Mouse (Mus musculus): ENCODE data around the gene Psmd12. TPM values are rescaled to one million over a fixed set of nuclear protein-coding genes. Genes with fewer than 3 reads are reported as not detected.

Gene Psmd12
- polyA plus RNA-seq, 2 experiments, result 70.9 to 156 TPM

- Histone ChIP-seq H3K9ac (ENCODE audit: low read depth, low read length, severe bottlenecking) (no peak overlapping the region), H3K4me2 (replicated peaks; ENCODE audit: low read depth, low read length, severe bottlenecking) (no peak overlapping the region), H3K9me3 (ENCODE audit: control insufficient read depth, low read length) (no peaks in the 10 kb centered on the region), H3K27ac (replicated peaks; ENCODE audit: low read depth, low read length) (no peak overlapping the region), H3K36me3 (ENCODE audit: control insufficient read depth, insufficient read depth, low read length) (0 out of 2 replicates have a peak, but pooled peaks cover 8% of the 10 kb centered on the region), H3K4me3 (replicated peaks; ENCODE audit: low read length) (no peak overlapping the region), H3K27me3 (ENCODE audit: control insufficient read depth, insufficient read depth, low read length) (no peaks in the 10 kb centered on the region), H3K4me1 (ENCODE audit: control insufficient read depth, insufficient read depth, low read length) (no peaks in the 10 kb centered on the region)
- DNase-seq (ENCODE audit: low spot score), result no peak
- WGBS, result 63% methylated on average over 16 of the region's 19 CpGs
- TF ChIP-seq POLR2A (IDR thresholded peaks at IDR 0.05; ENCODE audit: borderline replicate concordance, extremely low read depth, insufficient read depth, insufficient read length), result no peak
- ATAC-seq (ENCODE audit: low FRiP score, low read depth), result no peak
These were observed 24.5 kb upstream of the Psmd12 start for GRCm38 (mm10) chr11:107454546-107455462.

GRCm38 (mm10) chr11:107457282-107457681, 22.0 kb upstream of the Psmd12 start:
- Histone ChIP-seq H3K36me3 (ENCODE audit: control insufficient read depth, insufficient read depth, low read length) (0 out of 2 replicates have a peak, but pooled peaks cover 8% of the 10 kb centered on the region), H3K9ac (ENCODE audit: low read depth, low read length, severe bottlenecking) (no peak overlapping the region), H3K4me1 (ENCODE audit: control insufficient read depth, insufficient read depth, low read length) (no peaks in the 10 kb centered on the region), H3K4me3 (replicated peaks; ENCODE audit: low read length) (no peak overlapping the region), H3K27me3 (ENCODE audit: control insufficient read depth, insufficient read depth, low read length) (no peaks in the 10 kb centered on the region), H3K27ac (replicated peaks; ENCODE audit: low read depth, low read length) (no peak overlapping the region), H3K9me3 (ENCODE audit: control insufficient read depth, low read length) (no peaks in the 10 kb centered on the region), H3K4me2 (replicated peaks; ENCODE audit: low read depth, low read length, severe bottlenecking) (no peak overlapping the region)
- WGBS, result 96% methylated on average over 3 of the region's 3 CpGs
- no peak for DNase-seq (ENCODE audit: low spot score)
- TF ChIP-seq POLR2A (IDR thresholded peaks at IDR 0.05; ENCODE audit: borderline replicate concordance, extremely low read depth, insufficient read depth, insufficient read length), result no peak
- ATAC-seq (ENCODE audit: low FRiP score, low read depth), result no peak

- 88% methylated on average over 12 of the region's 12 CpGs for WGBS
- TF ChIP-seq POLR2A (IDR thresholded peaks at IDR 0.05; ENCODE audit: borderline replicate concordance, extremely low read depth, insufficient read depth, insufficient read length), result no peak
- Histone ChIP-seq H3K4me1 (ENCODE audit: control insufficient read depth, insufficient read depth, low read length) (no peaks in the 10 kb centered on the region), H3K4me3 (replicated peaks; ENCODE audit: low read length) (no peak overlapping the region), H3K27ac (replicated peaks; ENCODE audit: low read depth, low read length) (no peak overlapping the region), H3K9me3 (ENCODE audit: control insufficient read depth, low read length) (no peaks in the 10 kb centered on the region), H3K9ac (ENCODE audit: low read depth, low read length, severe bottlenecking) (no peak overlapping the region), H3K27me3 (ENCODE audit: control insufficient read depth, insufficient read depth, low read length) (no peaks in the 10 kb centered on the region), H3K4me2 (replicated peaks; ENCODE audit: low read depth, low read length, severe bottlenecking) (no peak overlapping the region), H3K36me3 (ENCODE audit: control insufficient read depth, insufficient read depth, low read length) (0 out of 2 replicates have a peak, but pooled peaks cover 7% of the 10 kb centered on the region)
- ATAC-seq (ENCODE audit: low FRiP score, low read depth) (no peak), DNase-seq (ENCODE audit: low spot score) (no peak)
These were observed 21.0 kb upstream of the Psmd12 start for GRCm38 (mm10) chr11:107458286-107458685.

- ATAC-seq (ENCODE audit: low FRiP score, low read depth), result no peak
These were observed 20.3 kb upstream of the Psmd12 start for GRCm38 (mm10) chr11:107458986-107459385.

GRCm38 (mm10) chr11:107459828-107460227, 19.5 kb upstream of the Psmd12 start:
- Histone ChIP-seq H3K4me2 (replicated peaks; ENCODE audit: low read depth, low read length, severe bottlenecking) (no peak overlapping the region), H3K27ac (replicated peaks; ENCODE audit: low read depth, low read length) (no peak overlapping the region), H3K36me3 (ENCODE audit: control insufficient read depth, insufficient read depth, low read length) (0 out of 2 replicates have a peak, but pooled peaks cover 3% of the 10 kb centered on the region), H3K9ac (ENCODE audit: low read depth, low read length, severe bottlenecking) (no peak overlapping the region), H3K27me3 (ENCODE audit: control insufficient read depth, insufficient read depth, low read length) (no peaks in the 10 kb centered on the region), H3K9me3 (ENCODE audit: control insufficient read depth, low read length) (no peaks in the 10 kb centered on the region), H3K4me3 (replicated peaks; ENCODE audit: low read length) (no peak overlapping the region), H3K4me1 (ENCODE audit: control insufficient read depth, insufficient read depth, low read length) (no peaks in the 10 kb centered on the region)
- no peak for TF ChIP-seq POLR2A (IDR thresholded peaks at IDR 0.05; ENCODE audit: borderline replicate concordance, extremely low read depth, insufficient read depth, insufficient read length)
- no peak for ATAC-seq (ENCODE audit: low FRiP score, low read depth)
- 72% methylated on average over 7 of the region's 7 CpGs for WGBS
- no peak for DNase-seq (ENCODE audit: low spot score)

More at GRCm38 (mm10) chr11:107458986-107459385, 20.3 kb upstream of the Psmd12 start:
- Histone ChIP-seq H3K9me3 (ENCODE audit: control insufficient read depth, low read length) (no peaks in the 10 kb centered on the region), H3K27ac (replicated peaks; ENCODE audit: low read depth, low read length) (no peak overlapping the region), H3K4me1 (ENCODE audit: control insufficient read depth, insufficient read depth, low read length) (no peaks in the 10 kb centered on the region), H3K9ac (ENCODE audit: low read depth, low read length, severe bottlenecking) (no peak overlapping the region), H3K4me3 (replicated peaks; ENCODE audit: low read length) (no peak overlapping the region), H3K4me2 (replicated peaks; ENCODE audit: low read depth, low read length, severe bottlenecking) (no peak overlapping the region), H3K36me3 (ENCODE audit: control insufficient read depth, insufficient read depth, low read length) (0 out of 2 replicates have a peak, but pooled peaks cover 3% of the 10 kb centered on the region), H3K27me3 (ENCODE audit: control insufficient read depth, insufficient read depth, low read length) (no peaks in the 10 kb centered on the region)
- no peak for DNase-seq (ENCODE audit: low spot score)
- no peak for TF ChIP-seq POLR2A (IDR thresholded peaks at IDR 0.05; ENCODE audit: borderline replicate concordance, extremely low read depth, insufficient read depth, insufficient read length)
- WGBS, result 74% methylated on average over 7 of the region's 7 CpGs

Measured in limb, embryonic 14.5 days (tissue).